Mouse (Mus musculus) midbrain, embryonic 14.5 days (tissue): Measurements from ENCODE around the gene Myo16. TPM values are rescaled to one million over a fixed set of nuclear protein-coding genes. Genes with fewer than 3 reads are reported as not detected.
A peak's percentile ranks its signal among the peaks of the same experiment; 100 is the strongest.

ENCODE experiments used
- ATAC-seq: fragments of 200-750 bp; cut with Nextera tagmentation; 2 replicates; pipeline ENCODE4 v1.8.0; 2017; ENCODE audit warnings: moderate number of reproducible peaks, moderate library complexity; ENCODE audit not compliant: low FRiP score, low TSS enrichment
- DNase-seq: peaks from one replicate; pipeline ENCODE4 v3.0.0-alpha.2; 2015
- H3K27ac ChIP-seq: fragments of 300-500 bp; sonication (generic); replicated peaks from 2 replicates; pipeline ENCODE4 v1.5.1; 2014; ENCODE audit warnings: mild to moderate bottlenecking, low read depth, low read length, moderate library complexity
- H3K27me3 ChIP-seq: fragments of 300-500 bp; sonication (generic); 2 replicates; pipeline ENCODE4 v1.6.1; 2014; ENCODE audit warnings: low read length, control low read depth, mixed read lengths; ENCODE audit not compliant: control insufficient read depth, insufficient read depth
- H3K36me3 ChIP-seq: fragments of 300-500 bp; sonication (generic); 2 replicates; pipeline ENCODE4 v1.6.1; 2014; ENCODE audit warnings: low read length, control low read depth; ENCODE audit not compliant: control insufficient read depth, insufficient read depth
- H3K4me1 ChIP-seq: fragments of 300-500 bp; sonication (generic); 2 replicates; pipeline ENCODE4 v1.6.1; 2014; ENCODE audit warnings: mild to moderate bottlenecking, antibody characterized with exemption, low read length, control low read depth; ENCODE audit not compliant: control insufficient read depth, insufficient read depth
- H3K4me2 ChIP-seq: fragments of 300-500 bp; sonication (generic); 2 replicates; pipeline ENCODE4 v1.6.1; 2014; ENCODE audit warnings: mild to moderate bottlenecking, low read length, moderate library complexity
- H3K4me3 ChIP-seq: fragments of 300-500 bp; sonication (generic); replicated peaks from 2 replicates; pipeline ENCODE4 v1.5.1; 2014; ENCODE audit warnings: low read depth, low read length
- H3K9ac ChIP-seq: fragments of 300-500 bp; sonication (generic); replicated peaks from 2 replicates; pipeline ENCODE4 v1.6.1; 2014; ENCODE audit warnings: mild to moderate bottlenecking, low read length, moderate library complexity
- H3K9me3 ChIP-seq: fragments of 300-500 bp; sonication (generic); 2 replicates; pipeline ENCODE4 v1.6.1; 2016; ENCODE audit warnings: low read length, control low read depth, mixed read lengths; ENCODE audit not compliant: control insufficient read depth
- WGBS: fragments of 180-500 bp; shearing (Covaris S2); extraction: QIAGEN DNeasy Blood & Tissue Kit; methylation state at CpG from one replicate; pipeline ENCODE4 v1.1.7; 2014; 5-methylcytosine and 5-hydroxymethylcytosine counted together
- polyA plus RNA-seq: library from polyadenylated mRNA; unstranded; fragments of >200 nt; fragmentation: Nextera tagmentation; extraction: Ambion mirVana; gene quantifications from 2 replicates; pipeline ENCODE4 v1.2.1, GENCODE M21; 2014

The Myo16 gene
- polyA plus RNA-seq, 1 experiment from 2014 or later = 6.1 TPM

DNA sequence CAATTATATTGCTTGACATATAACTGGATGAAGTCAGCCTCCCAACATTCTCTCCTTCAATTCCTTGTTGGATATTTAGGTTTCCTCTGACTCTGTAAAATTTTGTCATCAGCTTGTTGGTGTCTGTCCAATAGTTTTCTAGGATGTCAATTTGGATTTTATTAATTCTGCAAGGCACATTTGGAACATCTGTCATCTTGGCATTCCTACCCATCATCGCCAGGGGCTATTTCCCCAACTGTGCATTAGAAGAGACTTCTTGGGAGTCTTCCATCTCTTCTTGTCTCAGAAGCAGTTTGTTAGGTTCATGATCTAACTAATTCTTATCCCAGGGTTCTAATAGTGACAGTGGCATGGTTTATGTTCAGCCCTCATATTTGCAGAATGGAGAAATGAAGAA, 196.7 kb downstream of the Myo16 start:
- H3K4me3 ChIP-seq = no peak overlapping the region
- ATAC-seq = no peak
- no peaks in the 10 kb centered on the region for H3K27me3 ChIP-seq
- H3K9ac ChIP-seq = no peak overlapping the region
- no peaks in the 10 kb centered on the region for H3K4me1 ChIP-seq
- no peaks in the 10 kb centered on the region for H3K9me3 ChIP-seq
- H3K36me3 ChIP-seq = no peaks in the 10 kb centered on the region
- H3K4me2 ChIP-seq = no peak overlapping the region
- no peak for DNase-seq
- WGBS = 95% methylated on average over 1 of the region's 1 CpGs
- H3K27ac ChIP-seq = no peak overlapping the region

DNA sequence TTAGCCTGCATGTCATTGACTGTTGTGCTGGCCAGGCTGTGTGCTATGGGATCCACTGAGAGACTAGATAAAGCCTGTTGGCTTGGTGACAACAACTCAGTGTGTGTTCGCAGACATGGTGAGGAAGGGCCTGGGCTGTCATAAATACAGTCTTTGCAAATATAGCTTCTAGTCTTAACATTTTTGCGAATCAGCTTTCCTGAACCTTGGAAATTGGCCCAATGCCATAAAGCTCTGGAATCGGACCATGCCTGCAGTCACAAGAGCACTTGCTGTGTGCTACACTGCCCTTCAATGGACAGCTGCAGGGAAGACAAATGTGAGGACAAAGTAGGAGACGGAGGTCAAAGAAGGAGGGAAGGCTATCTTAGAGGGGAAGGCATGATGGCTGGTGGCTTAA, 205.0 kb downstream of the Myo16 start:
- no peak overlapping the region for H3K4me2 ChIP-seq
- no peak overlapping the region for H3K27ac ChIP-seq
- no peak overlapping the region for H3K9ac ChIP-seq
- ATAC-seq (no peak), DNase-seq (no peak)
- no peaks in the 10 kb centered on the region for H3K9me3 ChIP-seq
- H3K36me3 ChIP-seq = no peaks in the 10 kb centered on the region
- no peaks in the 10 kb centered on the region for H3K27me3 ChIP-seq
- no peak overlapping the region for H3K4me3 ChIP-seq
- peaks cover 10% of the 10 kb centered on the region; the same call in 1 of the 2 replicates for H3K4me1 ChIP-seq
- WGBS = 87% methylated on average over 4 of the region's 4 CpGs

DNA sequence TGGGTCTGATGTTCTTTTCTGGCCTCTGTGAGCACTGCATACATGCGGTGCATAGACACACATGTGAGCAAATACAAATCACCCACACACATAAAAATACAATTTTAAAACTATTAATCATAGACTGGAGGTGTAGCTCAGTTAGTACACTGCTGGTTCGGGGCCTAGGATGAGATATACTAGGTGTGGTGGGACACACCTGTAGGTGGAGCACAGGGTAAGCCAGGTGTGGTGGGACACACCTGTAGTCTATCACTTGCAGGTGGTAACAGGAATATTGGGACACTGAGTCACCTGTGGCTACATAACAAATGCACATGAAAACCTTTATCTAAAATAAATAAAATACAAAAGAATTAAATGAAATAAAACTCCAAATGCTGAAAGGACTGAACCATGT, 209.2 kb downstream of the Myo16 start:
- no peaks in the 10 kb centered on the region for H3K9me3 ChIP-seq
- no peak overlapping the region for H3K9ac ChIP-seq
- DNase-seq (no peak), ATAC-seq (no peak)
- WGBS = 90% methylated on average over 2 of the region's 2 CpGs
- peaks cover 16% of the 10 kb centered on the region; the same call in 1 of the 2 replicates for H3K4me1 ChIP-seq
- H3K4me2 ChIP-seq = no peak overlapping the region
- no peak overlapping the region for H3K4me3 ChIP-seq
- no peaks in the 10 kb centered on the region for H3K27me3 ChIP-seq
- no peaks in the 10 kb centered on the region for H3K36me3 ChIP-seq
- no peak overlapping the region for H3K27ac ChIP-seq

GRCm38 (mm10) chr8:10363654-10364406, 210.1 kb downstream of the Myo16 start:
- H3K4me3 ChIP-seq = no peak overlapping the region
- WGBS = 59% methylated on average over 13 of the region's 13 CpGs
- no peak overlapping the region; the same call in 1 of the 2 replicates for H3K9ac ChIP-seq
- peaks cover 16% of the 10 kb centered on the region; the same call in 1 of the 2 replicates for H3K4me1 ChIP-seq
- ATAC-seq = no peak
- H3K27me3 ChIP-seq = no peaks in the 10 kb centered on the region
- H3K9me3 ChIP-seq = no peaks in the 10 kb centered on the region
- DNase-seq = no peak
- no peak overlapping the region for H3K4me2 ChIP-seq
- no peak overlapping the region for H3K27ac ChIP-seq
- no peaks in the 10 kb centered on the region for H3K36me3 ChIP-seq

- WGBS = 91% methylated on average over 9 of the region's 9 CpGs
- Histone ChIP-seq H3K4me3 (no peak overlapping the region), H3K9me3 (no peaks in the 10 kb centered on the region), H3K4me2 (no peak overlapping the region), H3K27ac (no peak overlapping the region), H3K9ac (no peak overlapping the region), H3K4me1 (peaks cover 15% of the 10 kb centered on the region; the same call in 1 of the 2 replicates), H3K36me3 (no peaks in the 10 kb centered on the region), H3K27me3 (no peaks in the 10 kb centered on the region)
- no peak for DNase-seq
- ATAC-seq = no peak
Observed at GRCm38 (mm10) chr8:10366141-10366540, 212.4 kb downstream of the Myo16 start.

- H3K9me3 ChIP-seq = no peaks in the 10 kb centered on the region
- 87% methylated on average over 2 of the region's 2 CpGs for WGBS
Observed at GRCm38 (mm10) chr8:10372571-10372970, 218.9 kb downstream of the Myo16 start.

GRCm38 (mm10) chr8:10387143-10387542, 233.4 kb downstream of the Myo16 start:
- Histone ChIP-seq H3K4me1 (peaks cover 16% of the 10 kb centered on the region), H3K27ac (no peak overlapping the region), H3K27me3 (no peaks in the 10 kb centered on the region), H3K9me3 (no peaks in the 10 kb centered on the region), H3K36me3 (no peaks in the 10 kb centered on the region), H3K4me2 (no peak overlapping the region), H3K9ac (no peak overlapping the region), H3K4me3 (no peak overlapping the region)
- DNase-seq = no peak
- ATAC-seq = no peak
- WGBS = 68% methylated on average over 1 of the region's 1 CpGs

More at GRCm38 (mm10) chr8:10372571-10372970, 218.9 kb downstream of the Myo16 start:
- no peak overlapping the region for H3K9ac ChIP-seq
- no peak overlapping the region for H3K4me3 ChIP-seq
- ATAC-seq (no peak), DNase-seq (no peak)
- no peaks in the 10 kb centered on the region for H3K27me3 ChIP-seq
- no peaks in the 10 kb centered on the region for H3K36me3 ChIP-seq
- no peak overlapping the region for H3K4me2 ChIP-seq
- no peaks in the 10 kb centered on the region for H3K4me1 ChIP-seq
- H3K27ac ChIP-seq = no peak overlapping the region

GRCm38 (mm10) chr8:10391096-10391683, 237.5 kb downstream of the Myo16 start:
- Histone ChIP-seq H3K27ac (no peak overlapping the region), H3K9ac (no peak overlapping the region), H3K4me1 (peaks cover 36% of the 10 kb centered on the region), H3K9me3 (no peaks in the 10 kb centered on the region), H3K4me2 (no peak overlapping the region), H3K27me3 (no peaks in the 10 kb centered on the region), H3K36me3 (no peaks in the 10 kb centered on the region), H3K4me3 (no peak overlapping the region)
- WGBS = 15% methylated on average over 7 of the region's 7 CpGs
- peak; percentile 77 for DNase-seq
- ATAC-seq = peak; percentile 63; the same call in 1 of the 2 replicates

- Histone ChIP-seq H3K4me3 (no peak overlapping the region), H3K27me3 (no peaks in the 10 kb centered on the region), H3K36me3 (no peaks in the 10 kb centered on the region), H3K27ac (no peak overlapping the region), H3K4me1 (peaks cover 36% of the 10 kb centered on the region), H3K9me3 (no peaks in the 10 kb centered on the region), H3K4me2 (no peak overlapping the region), H3K9ac (no peak overlapping the region)
- ATAC-seq (no peak), DNase-seq (no peak)
- 15% methylated on average over 6 of the region's 6 CpGs for WGBS
Observed at GRCm38 (mm10) chr8:10391913-10392312, 238.2 kb downstream of the Myo16 start.
